Mouse (Mus musculus): ENCODE measurements around the gene Mst1r.

- TF ChIP-seq CTCF (IDR thresholded peaks at IDR 0.05; ENCODE audit: control insufficient read depth, insufficient read depth, insufficient replicate concordance, low read depth, low read length) (no peak; the same call in 1 of the 2 replicates), POLR2A (IDR thresholded peaks at IDR 0.05; ENCODE audit: control insufficient read depth, low read depth, low read length) (peak; percentile 75)
Observed at GRCm38 (mm10) chr9:107950460-107951355, 44.0 kb downstream of the Mst1r start.

Measured in testis, adult 2 months (tissue).